Mouse (Mus musculus): ENCODE results near the gene Gm8138. TPM values are rescaled to one million over a fixed set of nuclear protein-coding genes. Genes with fewer than 3 reads are reported as not detected.

The Gm8138 gene
- polyA plus RNA-seq (2012; rRNA removed; ENCODE audit: low replicate concordance): not detected in 2 replicates

DNA sequence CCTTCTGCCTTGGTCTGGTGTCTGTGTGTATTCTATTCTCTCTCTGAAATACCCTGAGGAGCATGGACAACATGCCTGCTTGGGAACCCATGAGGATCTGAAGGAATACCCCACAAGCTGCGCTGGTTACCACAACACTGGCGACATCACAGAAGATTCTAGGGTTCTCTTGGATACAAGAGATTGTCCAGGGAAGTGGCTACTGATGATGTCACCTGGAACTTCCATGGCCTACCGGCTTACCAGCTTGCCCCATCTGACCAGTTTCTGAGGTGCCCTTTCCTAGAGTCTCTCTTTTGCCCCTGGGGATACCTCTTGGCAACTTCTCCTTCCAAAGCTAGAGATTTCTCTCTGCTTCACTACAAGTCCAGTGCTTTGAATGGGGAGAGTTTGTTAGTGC lies at the start of gene Gm8138:
Gene Gm8138, minus strand, starts transcription at position 101 of the 400 bp plus-strand sequence.

Other genes with a start within 250 kb of the Gm8138 start
- not detected in 2 replicates for gene Gm7233, start 236.5 kb downstream of the Gm8138 start, polyA plus RNA-seq (2012; rRNA removed; ENCODE audit: low replicate concordance)
- gene Gm8122, start 181.0 kb downstream of the Gm8138 start, polyA plus RNA-seq (2012; rRNA removed; ENCODE audit: low replicate concordance): not detected in 2 replicates
- gene Gm8126, start 157.7 kb downstream of the Gm8138 start, polyA plus RNA-seq (2012; rRNA removed; ENCODE audit: low replicate concordance): not detected in 2 replicates
- gene Gm9732, start 141.3 kb downstream of the Gm8138 start, polyA plus RNA-seq (2012; rRNA removed; ENCODE audit: low replicate concordance): not detected in 2 replicates
- gene Gm8127, start 122.5 kb downstream of the Gm8138 start, polyA plus RNA-seq (2012; rRNA removed; ENCODE audit: low replicate concordance): not detected in 2 replicates
- not detected in 2 replicates for gene 1700001F09Rik, start 68.5 kb downstream of the Gm8138 start, polyA plus RNA-seq (2012; rRNA removed; ENCODE audit: low replicate concordance)
- not detected in 2 replicates for gene Gm5799, start 127.2 kb upstream of the Gm8138 start, polyA plus RNA-seq (2012; rRNA removed; ENCODE audit: low replicate concordance)
- gene Gm17654, start 162.8 kb upstream of the Gm8138 start, polyA plus RNA-seq (2012; rRNA removed; ENCODE audit: low replicate concordance): not detected in 2 replicates
- not detected in 2 replicates for gene Gm10375, start 191.7 kb upstream of the Gm8138 start, polyA plus RNA-seq (2012; rRNA removed; ENCODE audit: low replicate concordance)